Mouse (Mus musculus) hindbrain, embryonic 15.5 days (tissue): ENCODE measurements around the gene Dusp28. TPM values are rescaled to one million over a fixed set of nuclear protein-coding genes. Genes with fewer than 3 reads are reported as not detected.

Experiments
- ATAC-seq: fragments of 200-750 bp; cut with Nextera tagmentation; 2 replicates; pipeline ENCODE4 v1.8.0; 2017; ENCODE audit warnings: low read depth, moderate number of reproducible peaks, moderate TSS enrichment; ENCODE audit not compliant: low FRiP score
- H3K27ac ChIP-seq: fragments of 300-500 bp; sonication (generic); replicated peaks from 2 replicates; pipeline ENCODE4 v1.5.1; 2015; ENCODE audit warnings: mild to moderate bottlenecking, inconsistent platforms
- H3K27me3 ChIP-seq: fragments of 300-500 bp; sonication (generic); 2 replicates; pipeline ENCODE4 v1.6.1; 2015; ENCODE audit warnings: control low read depth, inconsistent platforms
- H3K36me3 ChIP-seq: fragments of 300-500 bp; sonication (generic); 2 replicates; pipeline ENCODE4 v1.6.1; 2015; ENCODE audit warnings: control low read depth, inconsistent platforms
- H3K4me1 ChIP-seq: fragments of 300-500 bp; sonication (generic); replicated peaks from 2 replicates; pipeline ENCODE4 v1.6.1; 2015; ENCODE audit warnings: control low read depth, inconsistent platforms
- H3K4me2 ChIP-seq: fragments of 300-500 bp; sonication (generic); 2 replicates; pipeline ENCODE4 v1.6.1; 2015; ENCODE audit warnings: moderate library complexity, mild to moderate bottlenecking, inconsistent platforms
- H3K4me3 ChIP-seq: fragments of 300-500 bp; sonication (generic); 2 replicates; pipeline ENCODE4 v1.5.1; 2015; ENCODE audit warnings: mild to moderate bottlenecking, inconsistent platforms
- H3K9ac ChIP-seq: fragments of 300-500 bp; sonication (generic); 2 replicates; pipeline ENCODE4 v1.6.1; 2015; ENCODE audit warnings: inconsistent platforms
- H3K9me3 ChIP-seq: fragments of 300-500 bp; sonication (generic); 2 replicates; pipeline ENCODE4 v1.6.1; 2016; ENCODE audit warnings: control low read depth, inconsistent platforms
- WGBS: fragments of 180-500 bp; shearing (Covaris S2); methylation state at CpG from one replicate; pipeline ENCODE4 v1.1.7; 2015; 5-methylcytosine and 5-hydroxymethylcytosine counted together
- polyA plus RNA-seq: library from polyadenylated mRNA; unstranded; fragments of >200 nt; fragmentation: Nextera tagmentation; extraction: Ambion mirVana; gene quantifications from 2 replicates; pipeline ENCODE4 v1.2.1, GENCODE M21; 2015

Gene Dusp28
- polyA plus RNA-seq, 1 experiment from 2014 or later, result 16.6 TPM

GRCm38 (mm10) chr1:92930171-92930706, 23.5 kb downstream of the Dusp28 start:
- H3K27ac ChIP-seq, result no peak overlapping the region
- H3K9ac ChIP-seq, result no peak overlapping the region
- H3K9me3 ChIP-seq, result no peaks in the 10 kb centered on the region
- no peak overlapping the region for H3K4me2 ChIP-seq
- peaks cover 11% of the 10 kb centered on the region for H3K4me1 ChIP-seq
- H3K4me3 ChIP-seq, result no peak overlapping the region
- no peak for ATAC-seq
- 27% methylated on average over 1 of the region's 1 CpGs for WGBS
- 0 out of 2 replicates have a peak, but pooled peaks cover 4% of the 10 kb centered on the region for H3K27me3 ChIP-seq
- H3K36me3 ChIP-seq, result no peaks in the 10 kb centered on the region

GRCm38 (mm10) chr1:92933611-92934010, 26.8 kb downstream of the Dusp28 start:
- Histone ChIP-seq H3K27ac (peak overlapping the region; percentile 95), H3K4me2 (peak overlapping the region; percentile 76), H3K36me3 (peaks cover 8% of the 10 kb centered on the region), H3K9me3 (no peaks in the 10 kb centered on the region), H3K4me3 (peak overlapping the region; percentile 61), H3K4me1 (peaks cover 35% of the 10 kb centered on the region), H3K27me3 (0 out of 2 replicates have a peak, but pooled peaks cover under 1% of the 10 kb centered on the region), H3K9ac (peak overlapping the region; percentile 68)
- 76% methylated on average over 4 of the region's 4 CpGs for WGBS
- ATAC-seq, result no peak

DNA sequence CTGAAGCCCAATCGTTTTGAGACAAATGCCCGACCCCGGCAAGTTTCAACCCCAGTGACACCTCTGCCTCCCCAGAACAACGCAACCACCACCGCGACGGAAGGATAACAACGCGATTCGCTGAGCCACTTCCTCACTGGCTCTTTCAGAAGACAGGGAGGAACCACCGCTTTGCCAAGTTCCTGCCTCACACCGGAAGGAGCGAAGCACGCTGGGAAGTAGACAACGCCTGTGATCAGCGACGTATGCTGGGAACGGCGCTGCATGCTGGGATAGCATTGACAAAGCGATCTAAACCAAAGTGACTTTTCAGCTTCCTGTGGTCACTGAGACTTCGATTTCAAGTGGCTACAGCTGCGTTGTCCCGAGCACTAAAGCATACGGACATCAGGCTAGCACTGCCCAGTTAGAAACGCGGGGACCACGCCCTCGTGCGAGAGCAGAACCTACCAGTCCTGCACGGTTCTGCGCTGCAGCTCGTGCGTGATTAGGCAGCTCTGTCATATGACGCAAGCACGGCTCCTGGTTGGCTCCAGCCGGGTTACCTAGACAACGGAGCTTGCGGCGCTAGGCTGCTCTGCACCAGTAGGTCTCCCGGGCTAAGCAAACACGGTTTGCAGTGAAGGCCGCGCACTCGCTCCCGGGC, 27.5 kb downstream of the Dusp28 start, which contains the start of gene Capn10:
Gene Capn10 (plus strand): TSS at position 195 of the 646 bp plus-strand sequence.
- Histone ChIP-seq H3K9me3 (no peaks in the 10 kb centered on the region), H3K4me2 (peak within 1 kb of the TSS; percentile 76), H3K4me1 (peaks cover 35% of the 10 kb centered on the region), H3K4me3 (peak within 1 kb of the TSS; percentile 61), H3K36me3 (peaks cover 15% of the 10 kb centered on the region), H3K27me3 (no peaks in the 10 kb centered on the region), H3K27ac (peak within 1 kb of the TSS; percentile 95), H3K9ac (peak within 1 kb of the TSS; percentile 68)
- ATAC-seq, result peak; percentile 100
- WGBS, result under 1% methylated on average over 45 of the region's 45 CpGs

DNA sequence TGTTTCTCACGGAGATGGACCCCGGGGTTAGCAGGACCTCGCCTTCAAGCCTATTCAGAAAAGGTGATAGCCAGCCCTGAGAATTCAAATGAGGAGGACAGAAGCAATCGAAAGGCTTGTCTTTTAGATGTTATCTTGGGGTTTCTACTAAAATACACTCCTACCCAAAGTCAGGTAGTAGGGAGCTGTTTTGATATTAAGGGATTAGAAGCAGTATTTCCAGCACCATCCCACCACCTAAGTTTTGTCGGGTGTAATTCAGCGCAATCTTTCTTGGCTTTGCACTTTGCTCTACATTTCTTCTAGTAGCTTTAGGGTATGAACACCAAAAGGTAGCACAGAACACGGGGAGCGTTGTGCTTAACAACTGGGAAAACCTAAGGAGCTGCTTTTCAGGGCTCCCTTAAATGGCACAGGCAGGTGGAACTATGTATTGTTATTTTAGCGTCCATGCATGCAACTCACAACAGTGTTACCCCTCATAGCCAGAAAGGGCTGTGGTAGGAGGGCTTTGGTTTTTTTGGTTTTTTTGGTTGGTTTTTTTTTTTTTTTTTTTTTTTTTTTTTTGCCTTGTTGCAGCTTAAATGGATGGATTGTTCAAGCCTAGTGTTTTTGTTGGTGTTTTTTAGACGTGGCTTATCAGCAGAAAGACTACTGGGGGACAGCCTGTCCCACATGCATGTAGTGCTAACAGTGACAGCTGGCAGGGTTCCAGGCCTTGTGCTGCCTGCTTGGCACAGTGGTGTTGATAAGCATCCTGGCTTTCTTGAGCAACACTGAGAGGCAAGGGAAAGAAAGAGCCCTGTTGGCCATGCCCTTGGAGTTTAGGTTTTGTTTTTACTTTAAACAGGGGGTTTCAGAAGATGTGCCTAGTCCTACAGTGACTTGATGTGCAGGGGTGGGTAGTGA, 28.5 kb downstream of the Dusp28 start:
- 16% methylated on average over 10 of the region's 10 CpGs for WGBS
- no peak for ATAC-seq
- Histone ChIP-seq H3K4me1 (peaks cover 35% of the 10 kb centered on the region), H3K36me3 (peaks cover 23% of the 10 kb centered on the region), H3K27ac (peak overlapping the region; percentile 95), H3K4me2 (peak overlapping the region; percentile 76), H3K9ac (peak overlapping the region; percentile 68), H3K4me3 (peak overlapping the region; percentile 61), H3K9me3 (no peaks in the 10 kb centered on the region), H3K27me3 (no peaks in the 10 kb centered on the region)

GRCm38 (mm10) chr1:92935977-92936376, 29.2 kb downstream of the Dusp28 start:
- H3K27me3 ChIP-seq, result no peaks in the 10 kb centered on the region
- ATAC-seq, result no peak
- H3K4me3 ChIP-seq, result peak overlapping the region; percentile 61
- peak overlapping the region; percentile 76 for H3K4me2 ChIP-seq
- no peak overlapping the region for H3K27ac ChIP-seq
- 47% methylated on average over 2 of the region's 2 CpGs for WGBS
- H3K4me1 ChIP-seq, result peaks cover 35% of the 10 kb centered on the region
- H3K9ac ChIP-seq, result peak overlapping the region; percentile 68; the same call in 1 of the 2 replicates
- no peaks in the 10 kb centered on the region for H3K9me3 ChIP-seq
- peaks cover 28% of the 10 kb centered on the region for H3K36me3 ChIP-seq

DNA sequence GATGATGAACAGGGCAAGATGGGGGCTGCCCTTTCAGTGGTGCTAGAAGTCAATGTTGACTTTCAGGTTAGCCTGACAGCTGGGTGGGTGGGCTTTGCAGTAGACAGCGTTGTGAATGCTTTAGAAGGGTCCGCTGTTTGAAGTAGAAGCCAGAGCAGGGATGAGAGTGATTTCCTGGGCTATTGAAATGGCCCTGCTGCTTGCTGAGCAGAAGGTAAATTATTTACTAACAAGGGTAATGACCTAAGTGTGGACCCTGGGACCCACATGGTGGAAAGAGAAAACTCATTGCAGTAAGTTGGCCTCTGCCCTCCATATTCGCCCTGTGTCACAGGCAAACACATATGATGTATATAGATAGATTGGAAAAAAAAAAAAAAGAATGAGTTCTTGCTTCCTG, 29.7 kb downstream of the Dusp28 start:
- no peak overlapping the region for H3K27ac ChIP-seq
- H3K9me3 ChIP-seq, result no peaks in the 10 kb centered on the region
- peak overlapping the region; percentile 76 for H3K4me2 ChIP-seq
- no peak for ATAC-seq
- H3K4me1 ChIP-seq, result peaks cover 35% of the 10 kb centered on the region
- 61% methylated on average over 3 of the region's 3 CpGs for WGBS
- H3K27me3 ChIP-seq, result no peaks in the 10 kb centered on the region
- H3K4me3 ChIP-seq, result peak overlapping the region; percentile 61; the same call in 1 of the 2 replicates
- H3K9ac ChIP-seq, result 0 out of 2 replicates have a peak overlapping the region, but pooled peaks have one; percentile 2
- H3K36me3 ChIP-seq, result peaks cover 31% of the 10 kb centered on the region

DNA sequence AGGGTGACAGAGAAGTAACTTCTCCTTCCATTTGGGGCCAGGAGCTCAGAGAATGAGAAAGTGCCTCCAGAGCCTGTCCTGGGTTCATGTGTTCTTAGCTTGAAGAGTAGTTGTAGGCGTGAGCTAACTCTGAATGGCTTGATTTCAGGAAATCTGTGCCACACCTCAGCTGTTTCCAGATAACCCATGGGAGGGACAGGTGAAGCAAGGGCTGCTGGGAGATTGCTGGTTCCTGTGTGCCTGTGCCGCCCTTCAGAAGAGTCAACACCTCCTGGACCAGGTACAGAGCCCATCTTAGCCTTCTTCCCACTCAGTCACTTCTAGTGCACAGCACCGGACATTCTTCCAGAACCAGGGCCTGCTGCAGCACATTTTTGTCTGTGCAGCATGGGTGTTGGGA, 31.0 kb downstream of the Dusp28 start:
- no peaks in the 10 kb centered on the region for H3K27me3 ChIP-seq
- H3K36me3 ChIP-seq, result peaks cover 42% of the 10 kb centered on the region
- H3K9me3 ChIP-seq, result no peaks in the 10 kb centered on the region
- 98% methylated on average over 3 of the region's 3 CpGs for WGBS
- H3K9ac ChIP-seq, result no peak overlapping the region
- ATAC-seq, result no peak
- H3K4me3 ChIP-seq, result no peak overlapping the region
- H3K27ac ChIP-seq, result no peak overlapping the region
- H3K4me2 ChIP-seq, result no peak overlapping the region
- H3K4me1 ChIP-seq, result peaks cover 35% of the 10 kb centered on the region

GRCm38 (mm10) chr1:92939746-92940145, 33.0 kb downstream of the Dusp28 start:
- H3K4me2 ChIP-seq, result no peak overlapping the region
- H3K4me1 ChIP-seq, result peaks cover 26% of the 10 kb centered on the region
- no peak overlapping the region for H3K9ac ChIP-seq
- ATAC-seq, result no peak
- no peak overlapping the region for H3K27ac ChIP-seq
- H3K27me3 ChIP-seq, result no peaks in the 10 kb centered on the region
- 95% methylated on average over 4 of the region's 4 CpGs for WGBS
- no peak overlapping the region for H3K4me3 ChIP-seq
- H3K36me3 ChIP-seq, result peaks cover 60% of the 10 kb centered on the region
- no peaks in the 10 kb centered on the region for H3K9me3 ChIP-seq

DNA sequence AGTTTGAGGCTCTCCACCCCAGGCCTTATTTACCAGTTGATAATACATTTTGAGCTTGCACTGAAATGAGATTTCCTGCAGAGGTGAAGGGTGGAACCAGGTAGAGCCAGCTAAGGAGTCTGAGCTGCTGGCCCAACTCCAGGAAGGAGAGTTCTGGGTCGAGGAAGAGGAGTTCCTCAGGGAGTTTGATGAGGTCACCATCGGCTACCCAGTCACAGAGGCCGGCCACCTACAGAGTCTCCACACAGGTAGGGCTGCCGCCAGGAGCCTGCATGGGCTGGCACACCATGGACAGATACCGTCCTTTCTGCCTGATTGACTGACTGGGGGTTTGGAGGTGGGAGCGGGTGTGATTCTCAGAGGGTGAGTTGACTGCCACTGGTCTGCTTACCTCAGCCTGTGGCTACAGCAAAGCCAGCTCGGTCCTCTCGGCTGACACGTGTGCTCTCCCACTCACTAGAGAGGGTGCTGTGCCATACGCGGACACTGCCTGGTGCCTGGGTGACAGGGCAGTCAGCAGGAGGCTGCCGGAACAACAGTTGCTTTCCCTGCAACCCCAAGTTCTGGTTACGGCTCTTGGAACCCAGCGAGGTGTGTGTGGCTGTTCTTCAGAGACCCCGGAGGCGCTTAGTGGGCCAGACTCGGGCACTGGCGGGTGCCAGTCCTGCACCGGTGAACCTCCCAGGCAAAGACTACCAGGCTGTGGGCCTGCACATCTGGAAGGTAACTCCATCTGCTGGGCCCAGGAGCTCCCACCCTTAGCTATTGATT, 36.6 kb downstream of the Dusp28 start:
- Histone ChIP-seq H3K9ac (no peak overlapping the region), H3K27ac (no peak overlapping the region), H3K9me3 (no peaks in the 10 kb centered on the region), H3K4me3 (no peak overlapping the region), H3K4me2 (no peak overlapping the region), H3K27me3 (no peaks in the 10 kb centered on the region), H3K4me1 (no peaks in the 10 kb centered on the region), H3K36me3 (peaks cover 89% of the 10 kb centered on the region)
- no peak for ATAC-seq
- WGBS, result 94% methylated on average over 19 of the region's 19 CpGs

GRCm38 (mm10) chr1:92947966-92948365, 41.2 kb downstream of the Dusp28 start:
- Histone ChIP-seq H3K4me3 (no peak overlapping the region), H3K27ac (no peak overlapping the region), H3K4me1 (no peaks in the 10 kb centered on the region), H3K27me3 (no peaks in the 10 kb centered on the region), H3K9ac (no peak overlapping the region), H3K36me3 (peaks cover 54% of the 10 kb centered on the region), H3K9me3 (no peaks in the 10 kb centered on the region), H3K4me2 (no peak overlapping the region)
- WGBS, result 98% methylated on average over 3 of the region's 3 CpGs
- no peak for ATAC-seq

- H3K9ac ChIP-seq, result no peak overlapping the region
- no peak for ATAC-seq
- H3K27ac ChIP-seq, result no peak overlapping the region
- H3K27me3 ChIP-seq, result no peaks in the 10 kb centered on the region
- no peaks in the 10 kb centered on the region for H3K4me1 ChIP-seq
- WGBS, result 69% methylated on average over 6 of the region's 6 CpGs
- peaks cover 40% of the 10 kb centered on the region for H3K36me3 ChIP-seq
- H3K4me3 ChIP-seq, result no peak overlapping the region
- no peak overlapping the region for H3K4me2 ChIP-seq
- H3K9me3 ChIP-seq, result no peaks in the 10 kb centered on the region
Observed at GRCm38 (mm10) chr1:92949426-92949825, 42.6 kb downstream of the Dusp28 start.
